Mouse (Mus musculus) adrenal gland, adult 2 months (tissue): ENCODE measurements around the gene Zzz3. TPM values are rescaled to one million over a fixed set of nuclear protein-coding genes. Genes with fewer than 3 reads are reported as not detected.
"Not testable (repeated sequence)": the region's sequence is repeated elsewhere in the genome, so short reads cannot be mapped to it uniquely, and the experiment has no call there.

Experiments used
- DNase-seq: peaks from one replicate; pipeline ENCODE4 v3.0.0; 2021
- polyA plus RNA-seq: library from polyadenylated mRNA; depleted of rRNA; stranded (reverse); fragments of >200 nt; gene quantifications from 2 replicates; pipeline ENCODE4 v1.2.3, GENCODE M21; 2012
- total RNA-seq, 2 experiments: library from RNA; stranded (reverse); gene quantifications; 2 replicates each; pipeline ENCODE4 v1.2.3; 2021

Zzz3 gene
- total and polyA plus RNA-seq, 3 experiments, result 12.5 to 35.5 (median 30.1) TPM

GRCm38 (mm10) chr3:152401964-152402670 is 6.8 kb downstream of the Zzz3 start:
- DNase-seq, result peak; percentile 78

GRCm38 (mm10) chr3:152402671-152403066 is 7.4 kb downstream of the Zzz3 start:
- no peak for DNase-seq

- DNase-seq, result no peak
Observed at GRCm38 (mm10) chr3:152403827-152404226, 8.6 kb downstream of the Zzz3 start.

- no peak for DNase-seq
Observed at GRCm38 (mm10) chr3:152405420-152405819, 10.1 kb downstream of the Zzz3 start.

- no peak for DNase-seq
Observed at GRCm38 (mm10) chr3:152405978-152406640, 10.8 kb downstream of the Zzz3 start.

GRCm38 (mm10) chr3:152410980-152411551 is 15.8 kb downstream of the Zzz3 start:
- DNase-seq, result no peak

- no peak for DNase-seq
Observed at GRCm38 (mm10) chr3:152412362-152412761, 17.1 kb downstream of the Zzz3 start.

- no peak for DNase-seq
Observed at GRCm38 (mm10) chr3:152428925-152429324, 33.7 kb downstream of the Zzz3 start.

GRCm38 (mm10) chr3:152432677-152433076 is 37.4 kb downstream of the Zzz3 start:
- DNase-seq, result no peak

- DNase-seq, result no peak
Observed at GRCm38 (mm10) chr3:152435590-152435989, 40.3 kb downstream of the Zzz3 start.

- no peak for DNase-seq
Observed at GRCm38 (mm10) chr3:152438068-152438467, 42.8 kb downstream of the Zzz3 start.

- no peak for DNase-seq
Observed at GRCm38 (mm10) chr3:152442795-152443194, 47.5 kb downstream of the Zzz3 start.

GRCm38 (mm10) chr3:152444114-152444513 is 48.8 kb downstream of the Zzz3 start:
- DNase-seq, result no peak

- no peak for DNase-seq
Observed at GRCm38 (mm10) chr3:152446966-152447365, 51.7 kb downstream of the Zzz3 start.

GRCm38 (mm10) chr3:152453163-152453562 is 57.9 kb downstream of the Zzz3 start:
- DNase-seq, result no peak

GRCm38 (mm10) chr3:152457308-152458035 is 62.2 kb downstream of the Zzz3 start:
- no peak for DNase-seq

- DNase-seq, result not testable (repeated sequence)
Observed at GRCm38 (mm10) chr3:152458875-152459274, 63.6 kb downstream of the Zzz3 start.

GRCm38 (mm10) chr3:152460802-152461201 is 65.5 kb downstream of the Zzz3 start:
- no peak for DNase-seq

- DNase-seq, result no peak
Observed at GRCm38 (mm10) chr3:152462038-152462547, 66.8 kb downstream of the Zzz3 start.

GRCm38 (mm10) chr3:152462900-152463299 is 67.6 kb downstream of the Zzz3 start:
- no peak for DNase-seq

- DNase-seq, result no peak
Observed at GRCm38 (mm10) chr3:152464462-152464861, 69.2 kb downstream of the Zzz3 start.

GRCm38 (mm10) chr3:152465338-152465737 is 70.1 kb downstream of the Zzz3 start:
- no peak for DNase-seq
